Mouse (Mus musculus): ENCODE data around the gene Bhmt2.

Bhmt2 gene

DNA sequence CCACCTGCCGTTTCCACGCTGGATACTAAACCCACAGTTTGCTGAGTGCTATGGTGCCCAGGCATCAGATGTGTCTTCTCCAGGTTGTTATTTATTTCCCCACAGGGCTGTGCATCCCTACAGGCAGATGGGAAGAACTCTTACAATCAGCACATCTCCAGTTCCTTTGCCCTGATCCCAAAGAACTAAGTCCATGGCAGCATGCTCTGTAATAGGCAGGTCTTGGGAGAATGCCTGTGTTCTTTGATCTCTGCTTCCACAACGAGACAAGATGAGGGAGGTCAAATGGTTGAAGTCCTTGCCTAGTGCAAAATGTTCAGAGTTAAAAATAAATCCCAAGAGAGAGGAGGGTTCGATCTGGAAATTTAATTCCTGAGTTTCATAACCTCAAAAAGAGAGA, 34.5 kb downstream of the Bhmt2 start:
- no peak for DNase-seq (ENCODE audit: low read depth, low spot score)

DNA sequence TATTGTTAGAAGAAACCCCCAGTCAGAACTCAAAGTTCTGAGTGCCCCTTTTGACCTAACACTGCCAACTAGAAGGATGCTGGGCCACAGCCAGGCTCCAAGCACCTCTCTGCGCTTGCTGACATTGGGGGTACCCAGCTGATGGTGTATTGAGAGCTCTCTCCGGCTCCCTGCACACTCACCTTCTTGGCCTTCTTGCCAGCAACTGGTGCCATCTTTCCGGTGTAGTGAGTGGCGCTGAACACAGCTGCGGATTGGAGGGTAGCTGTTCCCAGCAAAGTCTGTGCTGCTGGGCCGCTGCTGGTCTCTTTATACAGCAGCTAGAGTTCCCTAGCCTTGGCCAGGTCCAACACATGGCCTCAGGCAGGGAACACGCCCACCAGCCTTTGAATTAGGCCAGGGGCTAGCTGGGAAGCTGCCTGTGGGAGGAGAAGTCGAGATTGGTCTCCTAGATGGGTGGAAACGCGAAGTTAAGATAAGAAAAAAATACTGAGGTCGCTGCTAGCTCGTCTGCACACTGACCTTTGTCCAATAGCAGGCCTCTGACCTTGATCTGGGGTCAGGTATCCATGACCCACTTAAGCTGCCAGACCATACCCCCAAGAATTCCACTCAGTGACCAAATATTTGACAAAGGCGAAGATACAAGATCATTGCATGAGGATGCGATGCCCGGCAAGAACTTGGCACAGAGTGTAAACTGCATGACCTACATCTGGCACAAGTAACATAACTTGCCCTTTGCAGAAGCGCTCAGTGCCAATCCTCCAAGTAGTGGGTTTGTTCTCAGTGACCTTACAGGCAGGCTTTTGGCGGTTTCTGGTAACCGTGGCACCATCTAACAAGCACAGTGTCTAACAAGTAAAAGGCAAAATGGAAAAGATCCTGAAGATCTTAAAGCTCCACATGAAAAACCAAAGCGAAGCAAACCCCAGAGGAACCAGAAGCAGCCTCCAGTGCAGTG, 36.5 kb downstream of the Bhmt2 start, which contains the start of gene Bhmt:
Bhmt (minus strand) TSS at position 680 of the 964 bp plus-strand sequence.
- DNase-seq (ENCODE audit: low read depth, low spot score), result no peak

DNA sequence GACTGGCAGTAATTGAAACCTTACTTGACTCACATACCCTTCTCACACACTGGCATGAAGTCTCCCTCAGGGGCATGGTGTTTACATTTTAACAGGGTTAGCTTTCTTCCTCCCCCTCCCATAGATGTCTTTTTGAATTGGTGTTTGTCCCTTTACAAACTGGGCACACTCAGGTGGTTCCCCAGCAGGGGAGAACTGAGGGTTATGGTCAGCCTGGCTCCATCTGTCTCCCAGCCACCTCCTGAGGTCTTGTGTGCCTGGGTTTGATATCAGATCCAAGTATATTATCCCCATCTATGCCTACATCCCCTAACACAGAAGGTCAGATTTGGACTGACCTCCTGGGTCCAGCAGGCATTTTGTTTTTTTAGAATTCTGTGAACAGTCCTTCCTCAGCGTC, 37.5 kb downstream of the Bhmt2 start:
- no peak for DNase-seq (ENCODE audit: low read depth, low spot score)

DNA sequence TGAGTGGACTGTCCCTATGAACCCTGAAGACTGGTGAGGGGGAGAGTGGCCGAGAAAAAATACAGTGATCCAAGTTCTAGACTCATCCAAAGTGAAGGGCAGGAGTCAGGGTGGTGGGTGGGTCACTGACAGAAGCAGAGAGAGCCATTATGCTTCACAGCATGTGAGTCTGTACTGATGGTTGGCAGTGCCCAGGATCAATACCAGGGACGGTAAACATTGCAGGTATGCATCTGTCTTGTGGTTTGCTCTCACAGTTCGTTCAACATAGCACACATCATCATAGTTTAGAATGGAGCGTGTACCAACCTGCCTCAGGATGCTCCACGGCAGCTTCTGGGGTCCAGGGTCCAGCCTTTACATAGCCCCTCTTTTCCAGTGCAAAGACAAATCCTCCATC, 41.2 kb downstream of the Bhmt2 start:
- no peak for DNase-seq (ENCODE audit: low read depth, low spot score)

DNA sequence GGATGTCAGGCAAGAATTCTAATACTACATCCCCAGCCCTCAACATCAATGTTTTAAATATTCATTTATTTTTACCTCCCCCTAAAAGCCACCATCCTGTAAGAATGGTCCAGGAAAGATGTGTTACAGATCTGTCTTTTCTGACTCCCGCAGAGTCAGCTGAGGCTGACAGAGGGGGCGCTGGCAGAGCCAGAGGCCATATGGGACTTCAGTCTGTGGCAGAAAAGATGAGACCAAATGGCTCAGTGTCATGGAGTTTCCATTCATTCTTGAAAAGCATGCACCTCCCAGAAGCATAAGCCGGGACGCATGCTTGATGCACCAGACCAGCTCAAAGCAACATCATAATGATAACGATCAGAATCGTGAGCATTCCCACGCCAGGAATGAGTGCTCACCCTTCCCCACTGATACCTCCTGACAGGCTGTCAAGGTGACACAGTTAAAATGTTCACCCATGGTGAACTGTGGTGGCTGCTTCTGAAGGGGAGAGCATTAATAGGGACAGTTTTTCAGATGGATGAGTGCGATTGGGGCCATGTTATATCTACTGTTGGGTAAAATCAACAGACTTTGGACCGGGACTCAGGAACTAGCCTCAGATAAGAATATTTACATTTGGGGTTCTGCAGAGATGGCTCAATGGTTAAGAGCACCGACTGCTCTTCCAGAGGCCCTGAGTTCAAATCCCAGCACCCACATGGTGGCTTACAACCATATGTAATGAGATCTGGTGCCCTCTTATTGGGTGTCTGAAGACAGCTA, 43.0 kb downstream of the Bhmt2 start:
- no peak for DNase-seq (ENCODE audit: low read depth, low spot score)

DNA sequence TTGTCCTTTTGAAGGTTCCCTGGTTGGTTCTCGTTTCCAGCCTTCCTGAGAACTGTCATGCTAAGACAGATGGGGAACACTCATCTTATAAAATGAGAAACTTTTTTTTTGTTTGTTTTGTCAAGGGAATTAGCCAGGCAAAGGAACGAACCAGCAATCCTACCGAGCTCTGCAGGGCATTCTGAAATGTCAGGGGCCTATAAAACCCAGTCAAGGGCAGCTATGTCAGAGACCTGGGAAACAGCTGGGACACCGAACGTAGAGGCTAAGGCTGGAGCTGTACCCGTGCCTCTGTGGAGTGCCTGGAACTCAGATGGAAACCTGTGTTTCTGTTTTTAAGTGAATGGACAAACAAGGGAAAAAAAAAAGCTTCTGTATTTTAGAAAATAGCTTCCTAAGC, 45.2 kb downstream of the Bhmt2 start:
- no peak for DNase-seq (ENCODE audit: low read depth, low spot score)

DNA sequence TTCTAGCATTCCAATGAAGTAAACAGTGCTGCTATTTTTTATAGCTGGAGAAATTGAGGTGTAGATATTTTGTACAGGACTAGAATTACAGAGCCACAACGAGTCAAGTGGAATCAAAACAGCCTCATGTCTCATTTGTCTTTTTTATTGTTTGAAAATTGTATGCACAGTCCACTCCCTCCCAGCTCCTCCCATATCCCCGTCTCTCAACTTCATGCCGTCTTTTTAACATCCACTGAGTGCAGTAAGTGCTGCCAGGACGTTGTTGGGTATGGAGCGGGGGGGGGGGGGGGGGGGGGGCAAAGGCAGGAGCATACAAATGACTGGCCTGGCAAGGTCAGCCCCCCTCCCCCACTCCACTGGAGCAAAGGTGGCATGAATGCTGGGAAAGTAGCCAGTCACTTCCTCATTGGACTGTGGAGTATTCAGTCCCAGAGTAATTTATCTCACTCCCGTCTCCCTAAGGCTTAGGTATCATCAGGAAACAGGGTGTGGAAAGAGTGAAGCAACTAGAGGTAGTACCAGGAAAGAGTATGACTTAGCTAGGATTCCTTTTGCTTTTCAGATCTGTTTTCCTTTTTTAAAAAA, 59.6 kb downstream of the Bhmt2 start:
- no peak for DNase-seq (ENCODE audit: low read depth, low spot score)

DNA sequence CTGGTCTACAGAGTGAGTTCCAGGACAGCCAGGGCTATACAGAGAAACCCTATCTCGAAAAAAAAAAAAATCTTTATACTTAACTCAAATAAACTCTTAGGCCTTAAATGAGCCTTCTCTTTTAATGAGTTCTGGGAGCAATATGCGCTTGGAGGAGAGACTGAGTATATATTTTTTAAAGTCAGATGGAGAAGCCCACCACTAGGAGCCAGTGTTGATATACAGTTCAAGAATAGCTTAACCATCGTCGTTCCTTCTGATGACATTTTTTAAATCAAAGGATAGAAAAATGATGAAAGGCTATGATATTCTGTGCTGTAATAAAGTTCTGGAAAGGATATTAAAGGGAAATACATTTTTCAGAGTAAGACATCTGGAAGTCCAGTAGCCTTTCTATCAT, 60.3 kb downstream of the Bhmt2 start:
- DNase-seq (ENCODE audit: low read depth, low spot score), result no peak

DNA sequence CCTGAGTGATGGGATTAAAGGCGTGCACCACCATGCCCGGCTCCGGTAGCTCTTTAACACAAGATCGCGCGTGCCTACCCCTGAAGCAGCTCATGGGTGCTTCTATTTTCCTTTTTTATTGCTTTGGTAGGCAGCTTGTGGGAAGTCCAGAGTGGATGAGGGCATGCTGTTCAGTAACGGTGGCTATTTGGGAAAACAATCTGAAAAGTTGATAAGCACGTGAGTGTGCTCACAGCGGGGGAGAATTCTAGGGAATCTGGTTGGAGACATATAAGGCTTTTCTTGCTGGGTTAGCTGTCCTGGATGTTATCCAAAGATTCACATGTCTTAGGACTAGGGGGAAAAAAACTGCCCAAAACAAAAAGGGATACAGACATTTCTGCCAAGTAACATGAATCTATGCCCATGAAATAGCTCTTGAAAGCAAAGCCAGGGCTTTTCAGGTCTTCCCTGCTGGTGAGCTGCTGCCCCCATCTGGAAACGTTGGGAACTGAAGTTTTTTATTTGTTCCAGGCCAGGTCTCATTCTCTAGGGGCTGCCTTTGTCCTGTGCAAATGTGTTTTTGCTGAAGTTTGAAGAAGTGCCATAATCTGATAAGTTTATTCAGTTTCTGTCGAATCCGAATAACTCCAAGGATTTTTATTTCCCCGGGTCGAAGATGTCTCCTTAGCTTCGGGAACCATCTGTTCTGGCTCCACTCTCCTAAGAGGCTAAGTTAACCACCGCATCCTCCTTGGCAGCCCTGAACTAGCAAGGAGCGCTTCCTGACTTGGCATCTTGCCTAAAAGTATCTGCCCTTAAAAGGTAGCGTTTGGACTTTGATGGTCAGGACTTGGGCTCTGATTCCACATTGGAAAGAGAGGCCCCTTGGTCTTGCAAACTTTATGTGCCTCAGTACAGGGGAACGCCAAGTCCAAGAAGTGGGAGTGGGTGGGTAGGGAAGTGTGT, 61.2 kb downstream of the Bhmt2 start:
- peak; percentile 47 for DNase-seq (ENCODE audit: low read depth, low spot score)

DNA sequence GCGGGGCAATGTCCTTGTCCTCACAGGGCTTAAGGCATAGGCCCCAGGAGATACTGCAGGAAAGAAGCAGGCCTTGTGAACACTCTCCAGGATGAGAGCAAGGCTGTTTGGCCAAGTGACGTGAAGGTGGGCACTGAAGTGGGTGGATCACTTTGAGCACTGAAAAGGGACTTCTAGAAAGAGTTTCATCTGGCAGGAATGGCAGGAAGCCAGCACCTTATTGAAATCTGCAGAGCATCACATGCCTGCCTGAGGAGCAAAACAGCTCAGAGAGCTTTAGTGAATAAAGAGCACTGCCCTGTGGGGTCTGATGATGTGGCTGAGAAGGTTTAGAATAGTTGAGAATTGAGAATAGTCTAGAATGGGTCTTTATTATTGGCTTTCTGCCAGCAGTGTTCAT, 65.6 kb downstream of the Bhmt2 start:
- DNase-seq (ENCODE audit: low read depth, low spot score), result no peak

DNA sequence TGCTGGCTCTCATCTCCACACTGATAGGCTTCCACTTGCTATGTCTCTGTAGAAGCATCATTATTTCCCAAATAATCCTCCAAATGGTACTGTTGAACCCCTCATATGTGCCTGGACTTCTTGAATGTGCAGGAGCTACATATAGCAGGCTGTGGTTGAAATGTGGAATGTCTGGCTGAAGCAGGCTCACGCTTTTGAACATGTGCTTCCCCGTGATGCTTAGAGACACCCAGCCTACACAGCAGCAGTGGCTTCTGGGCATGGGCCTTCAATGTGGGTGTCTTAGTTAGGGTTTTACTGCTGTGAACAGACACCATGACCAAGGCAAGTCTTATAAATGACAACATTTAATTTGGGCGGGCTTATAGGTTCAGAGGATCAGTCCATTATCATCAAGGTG, 66.4 kb downstream of the Bhmt2 start:
- no peak for DNase-seq (ENCODE audit: low read depth, low spot score)

DNA sequence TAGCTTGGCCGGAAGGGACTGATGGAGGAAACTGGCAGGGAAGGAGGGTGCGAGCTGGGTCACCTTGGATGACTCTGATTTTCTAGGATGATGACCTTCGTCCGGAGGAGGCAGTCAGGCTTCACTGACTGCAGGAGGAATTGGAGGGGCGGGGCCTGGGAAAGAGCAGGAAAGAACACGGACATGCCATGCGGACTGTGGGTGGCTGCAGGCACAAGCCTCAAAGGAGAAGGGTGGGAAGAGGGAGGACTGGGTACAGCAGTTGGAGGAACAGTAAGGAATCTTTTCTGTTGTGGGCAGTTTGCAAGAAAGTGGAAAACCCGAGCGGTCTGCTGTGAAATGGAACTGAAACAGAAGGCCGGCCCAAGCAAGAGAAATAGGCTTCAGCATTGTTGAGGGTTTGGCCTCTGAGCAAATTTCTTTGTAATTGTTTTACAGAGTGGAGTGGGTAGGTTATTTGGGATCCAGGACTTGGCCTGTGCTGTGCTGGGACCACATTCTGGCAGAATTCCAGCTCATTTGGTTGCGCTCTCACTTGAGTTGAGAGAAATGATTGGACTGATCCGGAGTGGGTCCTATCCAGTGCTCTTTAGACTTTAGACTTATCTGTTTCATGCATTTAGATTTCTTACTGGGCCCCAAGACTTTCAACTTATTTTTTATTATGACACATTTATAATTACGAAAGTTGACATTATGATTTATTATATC, 67.1 kb downstream of the Bhmt2 start:
- DNase-seq (ENCODE audit: low read depth, low spot score), result no peak

Data from WW6 (cell line).